1 mouse cellular context compared by ENCODE assay signal in genomic region chr11:102408344-102408876, GRCm38 (mm10).
TF ChIP-seq lines count a peak whose summit lies in the region.

No protein-coding gene starts in this region.

TF ChIP-seq in MEL, 35 proteins besides CTCF, POLR2A, EP300 and RAD21:
- TF ChIP-seq NELFE (IDR thresholded peaks at IDR 0.05; ENCODE audit: low read depth, low read length) (peak; percentile 98), SIN3A (IDR thresholded peaks at IDR 0.05; ENCODE audit: low read length) (peak; percentile 100), ETS1 (IDR thresholded peaks at IDR 0.05; ENCODE audit: low read depth, low read length) (peak; percentile 79), MAZ (IDR thresholded peaks at IDR 0.05; ENCODE audit: low read depth, low read length) (peak; percentile 75; the same call in 1 of the 2 replicates), ZKSCAN1 (IDR thresholded peaks at IDR 0.05; ENCODE audit: low read depth, low read length) (no peak), E2F4 (IDR thresholded peaks at IDR 0.05; ENCODE audit: borderline replicate concordance, low read depth, low read length) (0 out of 2 replicates have a peak, but pooled peaks have one; percentile 63), ZMIZ1 (IDR thresholded peaks at IDR 0.05; ENCODE audit: low read depth, low read length) (peak; percentile 99), MAX (IDR thresholded peaks at IDR 0.05; ENCODE audit: low read length) (peak; percentile 99), TBP (IDR thresholded peaks at IDR 0.05; ENCODE audit: low read depth, low read length) (peak; percentile 98), GATA1 (IDR thresholded peaks at IDR 0.05; ENCODE audit: low read depth, low read length) (no peak), UBTF (IDR thresholded peaks at IDR 0.05; ENCODE audit: borderline replicate concordance, insufficient read depth, low read depth, low read length) (0 out of 2 replicates have a peak, but pooled peaks have one; percentile 68), GABPA (IDR thresholded peaks at IDR 0.05; ENCODE audit: low read depth, low read length) (no peak), CHD2 (IDR thresholded peaks at IDR 0.05; ENCODE audit: low read length) (no peak), KAT2A (conservative IDR thresholded peaks at IDR 0.05; ENCODE audit: low read depth, low read length) (peak; percentile 64; the same call in 1 of the 2 replicates), CHD1 (IDR thresholded peaks at IDR 0.05; ENCODE audit: low read depth, low read length) (no peak), MXI1 (IDR thresholded peaks at IDR 0.05; ENCODE audit: low read depth, low read length) (peak; percentile 99), BHLHE40 (IDR thresholded peaks at IDR 0.05; ENCODE audit: borderline replicate concordance, low read depth, low read length) (peak; percentile 94), ZNF384 (IDR thresholded peaks at IDR 0.05; ENCODE audit: low read depth, low read length) (peak; percentile 43; the same call in 1 of the 2 replicates), MEF2A (IDR thresholded peaks at IDR 0.05; ENCODE audit: extremely low read depth, insufficient replicate concordance, low read depth, low read length, poor library complexity, severe bottlenecking) (peak; percentile 72; the same call in 1 of the 2 replicates), HCFC1 (IDR thresholded peaks at IDR 0.05; ENCODE audit: low read depth, low read length) (peak; percentile 91), TCF12 (IDR thresholded peaks at IDR 0.05; ENCODE audit: low read depth, low read length) (peak; percentile 95), TAL1 (IDR thresholded peaks at IDR 0.05; ENCODE audit: low read length) (no peak), MYC (IDR thresholded peaks at IDR 0.05; ENCODE audit: low read depth, low read length) (peak; percentile 100), MAFK (IDR thresholded peaks at IDR 0.05; ENCODE audit: borderline replicate concordance, low read depth, low read length) (no peak), ELF1 (IDR thresholded peaks at IDR 0.05; ENCODE audit: low read depth, low read length) (peak; percentile 76), ZC3H11A (IDR thresholded peaks at IDR 0.05; ENCODE audit: low read depth, low read length) (no peak), USF2 (IDR thresholded peaks at IDR 0.05; ENCODE audit: borderline replicate concordance in 1 of 2, insufficient read depth in 1 of 2, low read depth in 1 of 2, low read length in 2 of 2) (no peak), POLR2AphosphoS2 (IDR thresholded peaks at IDR 0.05; ENCODE audit: low read length) (peak; percentile 89), USF1 (IDR thresholded peaks at IDR 0.05; ENCODE audit: low read depth, low read length) (peak; percentile 90), MYB (IDR thresholded peaks at IDR 0.05; ENCODE audit: low read depth, low read length) (peak; percentile 62), POLR2AphosphoS5 (IDR thresholded peaks at IDR 0.05; ENCODE audit: borderline replicate concordance, low read depth, low read length) (no peak; the same call in 1 of the 2 replicates), NRF1 (IDR thresholded peaks at IDR 0.05; ENCODE audit: insufficient read depth, low read depth, low read length, poor library complexity, severe bottlenecking) (0 out of 2 replicates have a peak, but pooled peaks have one; percentile 42)
